Mouse (Mus musculus): ENCODE measurements at regions not wholly inside any gene's neighbourhood (a gene's known extent, or its start where the extent isn't known, plus 50 kb on each side); places are given as distances from the start of the nearest gene placed in this dataset.

DNA sequence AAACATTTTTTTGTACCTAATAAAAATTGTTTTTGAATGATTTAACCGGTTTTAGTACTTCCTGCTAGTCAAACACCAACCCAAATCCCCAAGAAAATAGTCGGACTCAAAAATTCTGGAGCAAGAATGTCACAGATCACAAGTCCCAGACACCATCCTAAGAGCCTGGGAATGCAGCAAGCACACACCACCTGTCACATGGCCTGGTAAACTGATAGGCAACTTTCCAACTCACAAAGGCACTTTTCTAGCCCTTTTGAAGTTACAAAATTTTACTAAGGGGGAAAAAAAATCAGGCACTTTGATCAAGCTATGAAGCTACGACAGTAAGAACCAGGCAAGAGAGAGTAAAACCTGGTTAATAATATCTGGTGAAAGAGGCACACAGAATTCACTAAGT lies 70.7 kb upstream of the Tln2 start:
- no peak overlapping the region for H3K4me3 ChIP-seq (replicated peaks; ENCODE audit: low read length)
- no peak overlapping the region for H3K9ac ChIP-seq
- WGBS: 87% methylated on average over 3 of the region's 3 CpGs
- peaks cover 16% of the 10 kb centered on the region for H3K27me3 ChIP-seq (ENCODE audit: control insufficient read depth, insufficient read depth, low read length)
- no peak overlapping the region for H3K27ac ChIP-seq
- ATAC-seq (ENCODE audit: low FRiP score) (no peak), DNase-seq (ENCODE audit: low spot score) (no peak)
- no peaks in the 10 kb centered on the region for H3K9me3 ChIP-seq (ENCODE audit: control insufficient read depth, low read length)
- H3K4me2 ChIP-seq (replicated peaks): no peak overlapping the region
- H3K4me1 ChIP-seq (replicated peaks; ENCODE audit: control insufficient read depth, insufficient read depth, low read length): peaks cover 10% of the 10 kb centered on the region
- no peaks in the 10 kb centered on the region for H3K36me3 ChIP-seq (replicated peaks; ENCODE audit: control insufficient read depth, insufficient read depth)

DNA sequence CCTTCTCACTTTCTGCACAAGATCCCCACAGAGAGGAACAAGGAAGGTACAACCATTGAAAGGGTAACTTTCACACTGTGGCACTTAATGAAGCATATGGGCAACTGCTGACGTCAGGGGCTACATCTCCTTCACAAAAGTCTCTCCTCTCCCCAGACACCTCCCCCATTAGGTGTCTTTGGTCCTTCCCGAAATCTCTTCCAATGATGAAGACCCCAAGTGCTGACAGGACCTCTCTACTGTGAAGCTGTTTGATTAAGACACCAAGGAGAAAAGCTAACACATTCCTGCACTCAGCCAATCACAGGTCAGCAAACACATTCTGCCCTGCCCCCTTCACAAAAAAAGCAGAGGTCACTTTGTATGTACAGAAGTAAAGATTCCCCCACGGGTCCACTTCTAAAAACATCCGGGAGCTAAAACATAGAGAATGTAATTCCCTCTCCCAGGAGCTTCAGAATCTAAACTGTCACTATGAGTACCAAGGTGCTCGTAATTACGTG lies 72.3 kb upstream of the Tln2 start:
- peak overlapping the region; percentile 86 for H3K4me2 ChIP-seq (replicated peaks)
- no peaks in the 10 kb centered on the region for H3K9me3 ChIP-seq (ENCODE audit: control insufficient read depth, low read length)
- peak overlapping the region; percentile 67; the same call in 1 of the 2 replicates for H3K9ac ChIP-seq

DNA sequence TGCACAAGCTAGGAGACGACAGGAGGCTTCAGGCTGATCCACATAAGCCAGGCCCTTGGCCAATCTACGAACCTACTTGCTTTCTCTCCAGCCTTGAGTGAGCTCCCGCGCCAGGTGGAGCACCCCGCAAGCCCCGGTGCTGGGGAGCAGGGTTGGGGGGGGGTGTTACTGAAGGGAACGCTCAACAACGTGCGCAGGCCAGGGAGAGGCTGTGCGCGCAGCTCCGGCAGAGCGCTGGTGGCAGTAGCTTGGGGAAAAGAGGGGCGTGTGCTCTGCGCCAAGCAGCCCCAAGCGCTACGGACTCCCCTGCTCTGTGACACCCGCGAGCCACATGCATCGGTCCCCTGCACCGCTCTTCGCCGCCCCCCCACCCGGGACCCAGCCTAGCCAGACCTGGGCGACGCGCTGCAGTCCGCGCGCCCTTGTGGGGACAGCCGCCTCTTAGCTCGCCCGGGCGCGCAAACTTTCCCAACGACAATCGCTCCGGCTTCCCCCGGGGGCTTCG lies 73.1 kb upstream of the Tln2 start:
- H3K9me3 ChIP-seq (ENCODE audit: control insufficient read depth, low read length): no peaks in the 10 kb centered on the region
- H3K36me3 ChIP-seq (replicated peaks; ENCODE audit: control insufficient read depth, insufficient read depth): no peaks in the 10 kb centered on the region
- no peak for DNase-seq (ENCODE audit: low spot score)
- ATAC-seq (ENCODE audit: low FRiP score): peak; percentile 61; the same call in 1 of the 2 replicates
- peaks cover 10% of the 10 kb centered on the region for H3K4me1 ChIP-seq (replicated peaks; ENCODE audit: control insufficient read depth, insufficient read depth, low read length)
- H3K27ac ChIP-seq: peak overlapping the region; percentile 88
- H3K4me3 ChIP-seq (replicated peaks; ENCODE audit: low read length): peak overlapping the region; percentile 67
- H3K27me3 ChIP-seq (ENCODE audit: control insufficient read depth, insufficient read depth, low read length): peaks cover 16% of the 10 kb centered on the region
- H3K9ac ChIP-seq: peak overlapping the region; percentile 67
- WGBS: 0% methylated on average over 36 of the region's 40 CpGs
- peak overlapping the region; percentile 86 for H3K4me2 ChIP-seq (replicated peaks)

More for the DNA sequence above, 72.3 kb upstream of the Tln2 start:
- peaks cover 10% of the 10 kb centered on the region for H3K4me1 ChIP-seq (replicated peaks; ENCODE audit: control insufficient read depth, insufficient read depth, low read length)
- WGBS: 3% methylated on average over 6 of the region's 6 CpGs
- H3K27ac ChIP-seq: no peak overlapping the region
- H3K36me3 ChIP-seq (replicated peaks; ENCODE audit: control insufficient read depth, insufficient read depth): no peaks in the 10 kb centered on the region
- ATAC-seq (ENCODE audit: low FRiP score) (no peak), DNase-seq (ENCODE audit: low spot score) (no peak)
- peaks cover 16% of the 10 kb centered on the region for H3K27me3 ChIP-seq (ENCODE audit: control insufficient read depth, insufficient read depth, low read length)
- H3K4me3 ChIP-seq (replicated peaks; ENCODE audit: low read length): peak overlapping the region; percentile 67

DNA sequence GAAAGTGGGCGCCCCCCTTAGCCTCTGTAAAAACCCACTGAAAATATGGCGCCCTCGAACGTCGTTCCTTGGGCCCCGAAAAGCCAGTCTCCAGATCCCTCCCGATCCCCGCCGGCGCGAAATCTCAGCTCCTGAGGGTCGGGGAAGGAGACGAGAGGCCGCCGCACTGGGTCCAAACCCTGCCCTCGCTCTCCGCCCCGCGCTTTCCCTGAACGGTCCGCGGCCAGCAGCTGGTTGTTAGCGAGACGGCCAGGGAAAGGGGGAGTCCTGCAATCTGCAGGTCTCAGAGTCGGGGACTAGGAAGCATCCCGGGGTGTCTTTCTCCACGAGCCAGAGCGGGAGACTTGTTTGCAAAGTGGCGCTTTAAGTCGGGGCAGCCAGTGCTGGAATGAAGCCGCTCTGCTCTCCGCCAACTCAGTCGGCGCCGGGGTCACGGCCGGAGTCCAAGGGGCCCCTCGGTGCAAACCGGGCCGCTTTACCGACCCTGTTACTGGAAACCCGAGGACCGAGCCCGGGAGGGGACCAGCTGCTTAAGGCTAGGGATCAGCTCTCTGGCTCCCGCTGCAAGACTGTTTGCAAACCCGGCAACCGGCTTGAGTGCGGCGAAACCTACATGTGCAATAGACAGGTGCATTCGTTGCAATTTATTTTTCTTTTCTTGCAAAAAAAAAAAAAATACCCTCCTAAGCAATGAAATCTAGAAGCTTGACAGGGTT lies 73.7 kb upstream of the Tln2 start:
- H3K9ac ChIP-seq: peak overlapping the region; percentile 67
- H3K36me3 ChIP-seq (replicated peaks; ENCODE audit: control insufficient read depth, insufficient read depth): no peaks in the 10 kb centered on the region
- ATAC-seq (ENCODE audit: low FRiP score): peak; percentile 51; the same call in 1 of the 2 replicates
- peaks cover 16% of the 10 kb centered on the region for H3K27me3 ChIP-seq (ENCODE audit: control insufficient read depth, insufficient read depth, low read length)
- peaks cover 10% of the 10 kb centered on the region for H3K4me1 ChIP-seq (replicated peaks; ENCODE audit: control insufficient read depth, insufficient read depth, low read length)
- under 1% methylated on average over 50 of the region's 50 CpGs for WGBS
- peak overlapping the region; percentile 88 for H3K27ac ChIP-seq
- H3K4me2 ChIP-seq (replicated peaks): peak overlapping the region; percentile 86
- no peaks in the 10 kb centered on the region for H3K9me3 ChIP-seq (ENCODE audit: control insufficient read depth, low read length)
- peak overlapping the region; percentile 67 for H3K4me3 ChIP-seq (replicated peaks; ENCODE audit: low read length)
- no peak for DNase-seq (ENCODE audit: low spot score)

DNA sequence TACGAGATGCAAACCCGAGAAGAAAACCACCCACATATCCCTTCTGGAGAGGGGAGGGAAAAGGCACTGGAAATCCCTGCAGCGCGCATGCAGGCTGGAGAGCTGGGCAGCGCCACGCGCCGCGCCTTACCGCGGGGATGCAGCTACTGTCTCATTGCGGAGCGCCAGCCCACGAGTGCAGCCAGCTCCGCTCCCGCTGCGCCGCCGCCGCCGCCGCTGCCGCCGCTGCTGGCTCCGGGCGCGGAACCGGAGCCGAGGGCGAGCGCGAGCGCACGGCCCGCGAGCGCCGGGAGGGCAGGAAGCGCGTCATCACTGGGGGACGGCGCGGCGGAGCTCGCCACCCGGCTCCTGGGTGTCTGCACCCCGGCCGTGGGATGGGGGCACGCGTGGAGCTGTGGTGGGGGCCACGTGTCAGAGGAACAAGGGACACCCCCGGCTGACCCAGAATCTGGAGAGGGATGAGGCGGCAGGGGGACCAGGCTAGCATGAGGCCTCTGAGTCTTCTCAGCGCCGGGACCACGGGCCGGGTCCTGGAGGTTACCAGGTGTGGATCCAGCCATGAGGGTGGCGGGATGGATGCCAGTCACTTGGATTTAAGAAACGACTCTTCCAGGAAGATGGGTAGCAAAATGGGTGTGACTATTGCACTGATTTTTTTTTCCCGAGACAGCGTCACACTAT lies 74.4 kb upstream of the Tln2 start:
- under 1% methylated on average over 61 of the region's 61 CpGs for WGBS
- peak; percentile 87 for ATAC-seq (ENCODE audit: low FRiP score)
- H3K9me3 ChIP-seq (ENCODE audit: control insufficient read depth, low read length): no peaks in the 10 kb centered on the region
- peak overlapping the region; percentile 88 for H3K27ac ChIP-seq
- H3K4me1 ChIP-seq (replicated peaks; ENCODE audit: control insufficient read depth, insufficient read depth, low read length): peaks cover 10% of the 10 kb centered on the region
- H3K36me3 ChIP-seq (replicated peaks; ENCODE audit: control insufficient read depth, insufficient read depth): no peaks in the 10 kb centered on the region
- peak; percentile 82 for DNase-seq (ENCODE audit: low spot score)
- H3K9ac ChIP-seq: peak overlapping the region; percentile 67
- peak overlapping the region; percentile 86 for H3K4me2 ChIP-seq (replicated peaks)
- peaks cover 16% of the 10 kb centered on the region for H3K27me3 ChIP-seq (ENCODE audit: control insufficient read depth, insufficient read depth, low read length)
- H3K4me3 ChIP-seq (replicated peaks; ENCODE audit: low read length): peak overlapping the region; percentile 67

DNA sequence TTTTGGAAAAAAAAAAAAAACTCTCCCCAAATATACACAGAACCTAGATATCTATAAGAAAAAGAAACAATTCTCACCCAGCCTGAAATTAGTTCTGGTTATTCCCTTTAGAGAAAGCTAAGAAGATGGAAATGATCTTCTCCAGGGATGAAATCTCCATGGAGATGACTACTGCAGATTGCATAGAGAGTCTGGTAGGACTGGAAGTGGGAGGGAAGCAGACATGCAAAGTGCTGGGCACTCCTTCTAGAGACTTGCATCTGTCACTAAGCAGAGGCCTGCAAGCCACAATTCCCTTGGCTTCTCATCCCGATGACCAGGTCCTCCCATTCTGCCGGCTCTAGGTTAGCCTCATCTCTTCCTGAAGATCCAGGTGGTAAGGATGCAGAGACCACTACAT lies 87.3 kb upstream of the Tln2 start:
- H3K4me1 ChIP-seq (replicated peaks; ENCODE audit: control insufficient read depth, insufficient read depth, low read length): no peaks in the 10 kb centered on the region
- no peak for ATAC-seq (ENCODE audit: low FRiP score)
- no peak overlapping the region for H3K4me3 ChIP-seq (replicated peaks; ENCODE audit: low read length)
- no peaks in the 10 kb centered on the region for H3K36me3 ChIP-seq (replicated peaks; ENCODE audit: control insufficient read depth, insufficient read depth)
- 93% methylated on average over 2 of the region's 2 CpGs for WGBS
- H3K27me3 ChIP-seq (ENCODE audit: control insufficient read depth, insufficient read depth, low read length): no peaks in the 10 kb centered on the region
- no peak for DNase-seq (ENCODE audit: low spot score)
- H3K9ac ChIP-seq: no peak overlapping the region
- no peak overlapping the region for H3K4me2 ChIP-seq (replicated peaks)
- no peaks in the 10 kb centered on the region for H3K9me3 ChIP-seq (ENCODE audit: control insufficient read depth, low read length)
- no peak overlapping the region for H3K27ac ChIP-seq

DNA sequence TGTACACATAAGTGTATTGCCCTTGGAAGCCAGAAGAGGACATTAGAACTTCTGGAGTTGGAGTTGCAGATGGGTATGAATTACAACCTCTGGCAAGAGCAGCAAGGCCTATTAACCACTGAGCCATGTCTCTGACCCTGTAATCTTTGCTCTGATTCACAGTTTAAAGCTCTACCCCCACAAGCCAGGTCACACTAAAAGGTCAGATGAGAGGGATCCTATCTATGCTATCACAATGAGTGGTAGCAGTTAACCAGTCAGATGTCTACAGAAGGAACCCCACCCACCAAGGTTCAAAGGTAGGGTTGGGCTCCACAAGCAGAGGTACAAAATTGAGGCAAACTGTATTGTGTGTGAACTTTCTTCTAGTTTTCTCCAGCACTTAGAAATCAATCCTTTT lies 94.5 kb upstream of the C2cd4b start:
- no peak overlapping the region for H3K27ac ChIP-seq
- no peaks in the 10 kb centered on the region for H3K9me3 ChIP-seq (ENCODE audit: control insufficient read depth, low read length)
- no peaks in the 10 kb centered on the region for H3K36me3 ChIP-seq (replicated peaks; ENCODE audit: control insufficient read depth, insufficient read depth)
- DNase-seq (ENCODE audit: low spot score): no peak
- H3K27me3 ChIP-seq (ENCODE audit: control insufficient read depth, insufficient read depth, low read length): no peaks in the 10 kb centered on the region
- H3K9ac ChIP-seq: no peak overlapping the region
- H3K4me1 ChIP-seq (replicated peaks; ENCODE audit: control insufficient read depth, insufficient read depth, low read length): no peaks in the 10 kb centered on the region
- no peak for ATAC-seq (ENCODE audit: low FRiP score)
- no peak overlapping the region for H3K4me2 ChIP-seq (replicated peaks)
- H3K4me3 ChIP-seq (replicated peaks; ENCODE audit: low read length): no peak overlapping the region

DNA sequence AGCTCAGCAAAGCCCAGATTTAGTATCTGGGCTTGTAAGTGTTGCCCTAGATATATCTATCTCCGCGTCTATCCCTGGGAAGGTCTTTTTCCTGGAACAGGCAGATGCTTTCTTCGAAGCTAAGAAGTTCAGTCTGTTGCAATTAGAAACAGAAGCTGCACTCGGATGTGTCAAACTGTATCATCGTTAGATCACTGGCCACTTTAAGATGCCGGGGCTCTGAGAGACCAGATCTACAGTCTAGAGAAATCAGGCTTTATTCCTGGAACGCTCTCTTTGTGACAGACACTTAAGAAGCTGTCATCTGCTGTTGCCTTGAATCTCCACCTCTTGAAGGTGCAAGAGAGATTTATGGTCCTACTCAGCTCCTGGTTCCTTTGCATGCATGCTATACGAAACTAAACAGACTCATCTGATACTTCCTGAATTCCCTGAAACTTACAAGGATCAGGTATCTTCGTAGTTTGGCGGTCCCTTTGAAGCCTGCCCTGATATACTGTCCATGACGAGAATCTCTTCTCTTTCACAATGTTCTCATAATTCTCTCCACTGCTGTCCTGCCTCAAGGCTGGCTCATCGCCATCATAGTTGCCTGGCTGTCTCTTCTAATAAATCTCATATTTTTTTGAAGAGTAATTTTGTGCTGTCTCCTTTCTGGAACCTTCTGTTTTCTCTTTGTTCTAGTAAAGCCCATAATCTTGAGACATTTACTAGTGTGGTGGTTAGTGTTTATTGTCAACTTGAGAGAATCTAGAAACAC lies 88.8 kb upstream of the C2cd4b start:
- H3K27ac ChIP-seq: no peak overlapping the region
- ATAC-seq (ENCODE audit: low FRiP score): no peak
- WGBS: 88% methylated on average over 12 of the region's 12 CpGs

DNA sequence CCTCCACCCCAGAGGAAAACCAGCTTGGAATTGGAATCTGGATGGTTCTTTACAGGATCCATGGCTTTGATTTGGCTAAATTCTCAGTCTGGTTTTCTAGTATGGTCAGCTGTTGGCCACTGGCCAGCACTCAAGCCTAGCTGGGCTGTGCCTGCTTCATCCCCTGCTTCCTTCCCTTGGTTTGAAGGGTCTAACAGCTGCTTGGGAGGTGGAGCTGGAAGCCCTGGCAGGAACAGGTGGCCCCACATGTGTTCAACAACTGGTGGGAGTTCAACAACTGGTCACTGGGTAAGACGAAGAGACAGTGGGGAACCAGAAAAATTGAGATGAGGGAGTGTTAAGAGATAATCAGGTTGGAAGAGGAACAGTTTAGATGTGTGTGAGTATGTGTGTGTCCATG lies 82.3 kb upstream of the C2cd4b start:
- ATAC-seq (ENCODE audit: low FRiP score): no peak
- Histone ChIP-seq H3K9ac (no peak overlapping the region), H3K27me3 (ENCODE audit: control insufficient read depth, insufficient read depth, low read length) (no peaks in the 10 kb centered on the region), H3K36me3 (replicated peaks; ENCODE audit: control insufficient read depth, insufficient read depth) (no peaks in the 10 kb centered on the region), H3K27ac (no peak overlapping the region), H3K4me2 (replicated peaks) (no peak overlapping the region), H3K4me1 (replicated peaks; ENCODE audit: control insufficient read depth, insufficient read depth, low read length) (no peaks in the 10 kb centered on the region), H3K4me3 (replicated peaks; ENCODE audit: low read length) (no peak overlapping the region), H3K9me3 (ENCODE audit: control insufficient read depth, low read length) (no peaks in the 10 kb centered on the region)
- 69% methylated on average over 1 of the region's 1 CpGs for WGBS
- DNase-seq (ENCODE audit: low spot score): no peak

More for the DNA sequence above, 88.8 kb upstream of the C2cd4b start:
- H3K4me3 ChIP-seq (replicated peaks; ENCODE audit: low read length): no peak overlapping the region
- no peak overlapping the region for H3K4me2 ChIP-seq (replicated peaks)
- no peaks in the 10 kb centered on the region for H3K27me3 ChIP-seq (ENCODE audit: control insufficient read depth, insufficient read depth, low read length)
- no peak overlapping the region for H3K9ac ChIP-seq
- no peaks in the 10 kb centered on the region for H3K9me3 ChIP-seq (ENCODE audit: control insufficient read depth, low read length)
- no peaks in the 10 kb centered on the region for H3K4me1 ChIP-seq (replicated peaks; ENCODE audit: control insufficient read depth, insufficient read depth, low read length)
- H3K36me3 ChIP-seq (replicated peaks; ENCODE audit: control insufficient read depth, insufficient read depth): no peaks in the 10 kb centered on the region
- no peak for DNase-seq (ENCODE audit: low spot score)
